Mouse (Mus musculus) liver, embryonic 15.5 days (tissue): Measurements from ENCODE around the gene Cand2. TPM values are rescaled to one million over a fixed set of nuclear protein-coding genes. Genes with fewer than 3 reads are reported as not detected.

Experiments
- ATAC-seq: fragments of 200-750 bp; cut with Nextera tagmentation; 2 replicates; pipeline ENCODE4 v1.8.0; 2017; ENCODE audit warnings: moderate number of reproducible peaks, mild to moderate bottlenecking, moderate library complexity; ENCODE audit not compliant: insufficient read depth
- H3K27ac ChIP-seq: fragments of 300-500 bp; sonication (generic); replicated peaks from 2 replicates; pipeline ENCODE4 v1.5.1; 2015; ENCODE audit warnings: mild to moderate bottlenecking, inconsistent platforms
- H3K27me3 ChIP-seq: fragments of 300-500 bp; sonication (generic); 2 replicates; pipeline ENCODE4 v1.6.1; 2015; ENCODE audit warnings: mild to moderate bottlenecking, inconsistent platforms
- H3K36me3 ChIP-seq: fragments of 300-500 bp; sonication (generic); replicated peaks from 2 replicates; pipeline ENCODE4 v1.6.1; 2015; ENCODE audit warnings: moderate library complexity, mild to moderate bottlenecking, inconsistent platforms
- H3K4me1 ChIP-seq: fragments of 300-500 bp; sonication (generic); replicated peaks from 2 replicates; pipeline ENCODE4 v1.6.1; 2015; ENCODE audit warnings: inconsistent platforms
- H3K4me2 ChIP-seq: fragments of 300-500 bp; sonication (generic); 2 replicates; pipeline ENCODE4 v1.6.1; 2015; ENCODE audit warnings: moderate library complexity, mild to moderate bottlenecking, inconsistent platforms
- H3K4me3 ChIP-seq: fragments of 300-500 bp; sonication (generic); replicated peaks from 2 replicates; pipeline ENCODE4 v1.5.1; 2015; ENCODE audit warnings: mild to moderate bottlenecking, inconsistent platforms
- H3K9ac ChIP-seq: fragments of 300-500 bp; sonication (generic); 2 replicates; pipeline ENCODE4 v1.6.1; 2015; ENCODE audit warnings: moderate library complexity, mild to moderate bottlenecking, inconsistent platforms
- H3K9me3 ChIP-seq: fragments of 300-500 bp; sonication (generic); replicated peaks from 2 replicates; pipeline ENCODE4 v1.6.1; 2016; ENCODE audit warnings: inconsistent platforms
- WGBS: fragments of 180-500 bp; shearing (Covaris S2); methylation state at CpG from one replicate; pipeline ENCODE4 v1.1.7; 2015; ENCODE audit warnings: mixed read lengths; ENCODE audit not compliant: insufficient replicate concordance; 5-methylcytosine and 5-hydroxymethylcytosine counted together
- polyA plus RNA-seq: library from polyadenylated mRNA; unstranded; fragments of >200 nt; fragmentation: Nextera tagmentation; extraction: Ambion mirVana; gene quantifications from 2 replicates; pipeline ENCODE4 v1.2.1, GENCODE M21; 2015

Gene Cand2
- polyA plus RNA-seq, 1 experiment from 2014 or later = 3.0 TPM

DNA sequence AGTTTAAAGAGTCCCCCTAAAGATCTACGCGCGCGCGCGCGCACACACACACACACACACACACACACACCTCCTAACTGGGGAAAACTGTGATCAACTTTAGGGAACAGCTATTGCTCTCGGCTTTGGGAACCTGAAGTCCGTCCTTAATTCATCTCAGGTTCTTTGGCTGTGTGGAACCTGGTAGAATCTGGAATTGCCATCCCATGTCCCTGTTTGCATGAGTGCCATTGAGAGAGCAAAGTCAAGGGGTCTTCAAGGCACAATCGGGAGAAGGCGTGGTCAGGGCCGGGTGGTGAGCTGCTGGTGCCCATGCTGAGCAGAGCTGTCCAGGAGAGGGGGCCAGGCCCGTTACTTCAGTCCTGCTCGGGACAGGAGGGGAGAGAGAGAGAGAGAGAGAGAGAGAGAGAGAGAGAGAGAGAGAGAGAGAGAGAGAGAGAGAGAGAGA lies 348 bp upstream of the Cand2 start:
- H3K4me1 ChIP-seq = peaks cover 28% of the 10 kb centered on the region
- WGBS = 1% methylated on average over 14 of the region's 14 CpGs
- H3K9ac ChIP-seq = no peak overlapping the region
- H3K4me3 ChIP-seq = peak overlapping the region; percentile 65
- no peaks in the 10 kb centered on the region for H3K27me3 ChIP-seq
- H3K9me3 ChIP-seq = no peaks in the 10 kb centered on the region
- no peaks in the 10 kb centered on the region for H3K36me3 ChIP-seq
- H3K4me2 ChIP-seq = peak overlapping the region; percentile 83
- no peak overlapping the region; the same call in 1 of the 2 replicates for H3K27ac ChIP-seq
- ATAC-seq = no peak

DNA sequence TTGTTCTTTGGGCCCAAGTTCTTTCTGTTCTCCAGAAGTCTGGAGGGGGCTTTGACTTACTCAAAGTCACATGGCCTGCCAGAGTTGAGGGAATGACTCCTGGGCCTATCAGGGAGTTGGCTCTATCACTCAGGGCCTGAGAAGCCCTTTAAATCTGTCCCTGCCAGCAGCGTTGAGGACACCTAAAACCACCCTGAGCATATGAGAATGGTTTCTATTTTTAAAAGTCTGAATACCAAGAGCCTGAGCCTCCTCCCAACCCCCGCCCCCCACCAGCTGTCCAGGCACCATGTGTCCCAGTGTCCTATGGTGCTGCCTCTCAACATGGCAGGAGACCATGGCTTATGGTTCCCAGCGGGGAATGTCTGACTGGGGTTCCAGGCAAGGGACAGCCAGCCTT lies 1.5 kb downstream of the Cand2 start:
- Histone ChIP-seq H3K36me3 (no peaks in the 10 kb centered on the region; the same call in 1 of the 2 replicates), H3K27ac (no peak overlapping the region), H3K4me3 (no peak overlapping the region), H3K4me1 (peaks cover 28% of the 10 kb centered on the region), H3K4me2 (peak overlapping the region; percentile 83; the same call in 1 of the 2 replicates), H3K9ac (no peak overlapping the region), H3K27me3 (no peaks in the 10 kb centered on the region), H3K9me3 (no peaks in the 10 kb centered on the region)
- 49% methylated on average over 3 of the region's 3 CpGs for WGBS
- ATAC-seq = no peak

DNA sequence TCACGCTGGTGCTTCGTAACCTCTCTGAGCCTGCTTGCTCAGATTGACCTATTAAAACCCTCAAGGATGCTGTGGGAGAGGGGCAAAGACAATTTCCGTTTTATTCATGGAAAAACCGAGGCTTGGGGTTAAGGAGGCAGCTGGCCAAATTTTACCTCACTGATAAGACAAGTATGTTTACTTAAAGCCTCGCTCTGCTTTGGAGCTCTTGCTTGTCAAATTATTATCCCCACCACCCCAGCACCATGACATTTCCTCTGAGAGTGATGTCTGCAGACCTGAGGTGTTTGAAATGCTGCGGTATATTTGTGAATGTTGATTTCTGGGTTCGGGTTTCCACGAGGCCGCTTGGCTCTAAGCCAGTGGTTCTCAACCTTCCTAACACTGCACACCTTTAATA lies 2.0 kb downstream of the Cand2 start:
- no peak overlapping the region for H3K4me3 ChIP-seq

DNA sequence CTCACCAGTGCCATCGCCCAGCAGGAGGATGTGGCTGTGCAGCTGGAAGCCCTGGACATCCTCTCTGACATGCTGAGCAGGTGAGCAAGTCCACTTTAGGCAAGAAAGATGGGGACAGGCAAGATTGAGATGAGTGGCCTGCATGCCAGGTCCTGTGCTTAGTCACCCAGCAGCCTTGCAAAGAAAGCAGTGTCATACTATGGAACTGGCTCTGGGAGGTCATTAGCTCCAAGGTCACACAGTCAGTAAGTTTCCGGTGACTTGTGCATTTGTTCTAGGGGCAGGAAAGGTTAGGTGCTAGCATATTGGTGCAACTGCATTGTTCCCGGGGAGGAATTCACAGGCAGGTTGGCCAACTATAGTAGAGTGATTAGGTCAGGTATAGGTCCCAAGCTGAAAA lies 8.4 kb downstream of the Cand2 start:
- 74% methylated on average over 3 of the region's 3 CpGs for WGBS
- no peaks in the 10 kb centered on the region for H3K4me1 ChIP-seq
- H3K27ac ChIP-seq = no peak overlapping the region
- H3K36me3 ChIP-seq = peaks cover 15% of the 10 kb centered on the region
- H3K4me3 ChIP-seq = no peak overlapping the region
- no peak for ATAC-seq
- H3K9me3 ChIP-seq = no peaks in the 10 kb centered on the region
- no peak overlapping the region for H3K4me2 ChIP-seq
- H3K27me3 ChIP-seq = no peaks in the 10 kb centered on the region
- H3K9ac ChIP-seq = no peak overlapping the region

More for the DNA sequence above, 2.0 kb downstream of the Cand2 start:
- Histone ChIP-seq H3K27me3 (no peaks in the 10 kb centered on the region), H3K27ac (no peak overlapping the region), H3K4me1 (peaks cover 28% of the 10 kb centered on the region), H3K9ac (no peak overlapping the region), H3K9me3 (no peaks in the 10 kb centered on the region), H3K36me3 (no peaks in the 10 kb centered on the region; the same call in 1 of the 2 replicates), H3K4me2 (peak overlapping the region; percentile 83; the same call in 1 of the 2 replicates)
- WGBS = 48% methylated on average over 9 of the region's 9 CpGs
- ATAC-seq = no peak

DNA sequence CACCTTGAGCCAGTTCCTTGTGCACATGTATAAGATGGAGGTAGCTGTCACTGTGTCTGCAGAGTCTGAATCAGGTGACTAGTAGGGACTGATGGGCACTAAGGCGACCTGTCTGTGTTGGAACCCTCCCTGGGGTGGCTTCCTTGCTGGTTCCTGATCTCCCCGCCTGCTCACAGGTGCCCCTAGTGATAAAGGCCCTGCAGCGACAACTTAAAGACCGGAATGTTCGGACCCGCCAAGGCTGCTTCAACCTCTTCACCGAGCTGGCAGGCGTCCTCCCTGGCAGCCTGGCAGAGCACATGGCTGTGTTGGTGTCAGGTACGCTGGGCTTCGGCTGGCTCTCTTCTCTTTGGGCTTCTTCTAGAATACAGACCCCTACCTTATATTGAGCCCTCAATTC lies 16.7 kb downstream of the Cand2 start:
- Histone ChIP-seq H3K36me3 (peaks cover 20% of the 10 kb centered on the region), H3K27me3 (no peaks in the 10 kb centered on the region), H3K9me3 (no peaks in the 10 kb centered on the region), H3K27ac (no peak overlapping the region), H3K9ac (no peak overlapping the region), H3K4me3 (no peak overlapping the region), H3K4me2 (no peak overlapping the region), H3K4me1 (no peaks in the 10 kb centered on the region)
- WGBS = 65% methylated on average over 10 of the region's 10 CpGs
- ATAC-seq = no peak

DNA sequence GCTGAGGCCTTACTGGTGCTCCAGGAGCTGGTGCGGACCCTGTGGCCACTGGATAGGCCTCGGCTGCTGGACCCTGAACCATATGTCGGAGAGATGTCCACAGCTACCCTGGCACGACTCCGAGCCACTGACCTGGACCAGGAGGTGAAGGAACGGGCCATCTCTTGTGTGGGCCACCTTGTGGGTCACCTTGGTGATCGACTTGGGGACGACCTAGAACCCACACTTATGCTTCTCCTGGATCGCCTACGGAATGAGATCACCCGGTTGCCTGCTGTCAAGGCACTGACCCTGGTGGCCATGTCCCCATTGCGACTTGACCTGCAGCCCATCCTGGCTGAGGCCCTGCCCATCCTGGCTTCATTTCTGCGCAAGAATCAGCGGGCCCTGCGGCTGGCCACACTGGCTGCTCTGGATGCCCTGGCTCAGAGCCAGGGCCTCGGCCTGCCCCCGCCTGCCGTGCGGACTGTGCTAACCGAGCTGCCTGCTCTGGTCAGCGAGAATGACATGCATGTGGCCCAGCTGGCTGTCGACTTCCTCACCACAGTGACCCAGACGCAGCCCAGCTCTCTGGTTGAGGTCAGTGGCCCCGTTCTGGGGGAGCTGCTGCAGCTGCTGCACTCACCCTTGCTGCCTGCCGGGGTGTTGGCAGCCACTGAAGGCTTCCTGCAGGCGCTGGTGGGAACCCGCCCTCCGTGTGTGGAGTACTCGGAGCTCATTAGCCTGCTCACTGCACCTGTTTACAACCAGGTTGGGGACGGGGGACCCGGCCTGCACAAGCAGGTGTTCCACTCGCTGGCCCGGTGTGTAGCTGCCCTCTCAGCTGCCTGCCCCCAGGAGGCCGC lies 17.7 kb downstream of the Cand2 start:
- no peaks in the 10 kb centered on the region for H3K27me3 ChIP-seq
- WGBS = 81% methylated on average over 34 of the region's 34 CpGs
- H3K4me2 ChIP-seq = no peak overlapping the region
- H3K36me3 ChIP-seq = peaks cover 17% of the 10 kb centered on the region
- no peaks in the 10 kb centered on the region for H3K9me3 ChIP-seq
- H3K4me3 ChIP-seq = no peak overlapping the region
- no peak for ATAC-seq
- no peak overlapping the region for H3K27ac ChIP-seq
- H3K9ac ChIP-seq = no peak overlapping the region
- H3K4me1 ChIP-seq = no peaks in the 10 kb centered on the region

DNA sequence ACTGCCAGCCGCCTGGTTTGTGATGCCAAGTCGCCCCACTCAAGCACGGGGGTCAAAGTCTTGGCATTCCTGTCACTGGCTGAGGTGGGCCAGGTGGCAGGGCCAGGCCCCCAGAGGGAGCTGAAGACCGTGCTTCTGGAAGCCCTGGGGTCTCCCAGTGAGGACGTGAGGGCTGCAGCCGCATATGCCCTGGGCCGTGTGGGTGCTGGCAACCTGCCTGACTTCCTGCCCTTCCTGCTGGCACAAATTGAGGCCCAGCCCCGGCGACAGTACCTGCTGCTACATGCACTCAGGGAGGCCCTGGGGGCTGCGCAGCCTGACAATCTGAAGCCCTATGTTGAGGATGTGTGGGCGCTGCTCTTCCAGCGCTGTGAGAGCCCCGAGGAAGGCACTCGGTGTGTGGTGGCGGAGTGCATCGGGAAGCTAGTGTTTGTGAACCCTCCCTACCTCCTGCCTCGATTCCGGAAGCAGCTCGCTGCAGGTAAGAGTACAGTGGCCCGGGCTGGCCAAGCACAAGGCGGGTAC lies 18.4 kb downstream of the Cand2 start:
- Histone ChIP-seq H3K4me2 (no peak overlapping the region), H3K4me3 (no peak overlapping the region), H3K27ac (no peak overlapping the region), H3K9me3 (no peaks in the 10 kb centered on the region), H3K4me1 (no peaks in the 10 kb centered on the region), H3K9ac (no peak overlapping the region), H3K36me3 (peaks cover 17% of the 10 kb centered on the region), H3K27me3 (no peaks in the 10 kb centered on the region)
- 80% methylated on average over 21 of the region's 21 CpGs for WGBS
- no peak for ATAC-seq

DNA sequence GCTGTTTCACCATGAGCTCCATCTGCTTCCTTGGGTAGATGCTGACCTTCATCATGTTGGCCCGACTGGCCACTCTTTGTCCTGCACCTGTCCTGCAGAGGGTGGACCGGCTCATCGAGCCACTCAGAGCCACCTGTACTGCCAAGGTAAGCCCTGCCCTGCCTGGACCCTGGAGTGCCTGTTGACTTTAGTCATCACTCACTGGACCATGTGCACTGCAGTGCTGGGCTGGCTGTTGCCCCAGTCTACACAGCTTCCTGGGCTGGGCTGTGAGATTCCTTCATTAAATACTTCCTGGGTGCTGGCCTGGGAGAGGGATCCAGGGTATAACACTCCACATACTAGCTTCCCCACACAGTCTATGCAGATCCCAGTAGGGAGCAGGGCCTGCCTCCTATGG lies 27.5 kb downstream of the Cand2 start:
- Histone ChIP-seq H3K27ac (no peak overlapping the region), H3K27me3 (no peaks in the 10 kb centered on the region), H3K4me1 (peaks cover 22% of the 10 kb centered on the region), H3K9ac (no peak overlapping the region), H3K4me2 (no peak overlapping the region), H3K36me3 (peaks cover 83% of the 10 kb centered on the region), H3K9me3 (no peaks in the 10 kb centered on the region), H3K4me3 (no peak overlapping the region)
- WGBS = 91% methylated on average over 3 of the region's 3 CpGs
- ATAC-seq = 0 out of 2 replicates have a peak, but pooled peaks have one; percentile 13

DNA sequence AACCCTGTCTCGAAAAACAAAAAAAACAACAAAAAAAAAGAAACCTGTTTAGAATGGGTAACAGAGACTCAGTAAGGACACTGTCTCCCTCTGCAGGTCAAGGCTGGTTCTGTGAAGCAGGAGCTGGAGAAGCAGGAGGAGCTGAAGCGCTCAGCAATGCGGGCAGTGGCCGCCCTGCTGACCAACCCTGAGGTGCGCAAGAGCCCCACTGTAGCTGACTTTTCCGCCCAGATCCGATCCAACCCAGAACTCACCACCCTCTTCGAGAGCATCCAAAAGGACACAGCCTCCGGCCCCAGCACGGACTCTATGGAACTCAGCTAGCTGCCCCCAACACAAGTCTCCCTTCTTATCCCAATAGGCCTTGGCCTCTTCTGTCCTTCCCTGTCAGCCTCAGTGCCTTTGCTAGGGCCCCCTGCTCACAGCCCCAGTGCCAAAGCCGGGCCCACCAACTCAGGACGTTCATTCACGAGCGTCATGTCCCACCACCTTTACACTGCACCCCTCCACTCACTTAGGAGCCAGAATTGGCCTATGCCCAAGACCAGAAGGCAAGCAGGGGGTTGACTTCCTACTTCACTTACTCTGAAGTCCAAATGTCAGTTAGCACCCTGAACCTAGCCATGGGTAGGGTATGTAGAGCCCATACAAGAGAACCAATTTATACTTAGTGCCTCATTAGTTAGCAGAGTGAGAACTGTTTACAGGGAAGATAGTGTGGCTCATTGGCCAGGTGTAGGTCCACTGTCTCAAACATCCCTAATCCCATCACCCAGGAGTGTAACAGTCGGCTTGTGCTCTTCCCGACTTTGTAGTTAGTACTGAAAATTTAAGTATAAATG lies 29.4 kb downstream of the Cand2 start:
- H3K4me2 ChIP-seq = no peak overlapping the region
- peaks cover 82% of the 10 kb centered on the region for H3K36me3 ChIP-seq
- H3K9me3 ChIP-seq = no peaks in the 10 kb centered on the region
- peak overlapping the region; percentile 9; the same call in 1 of the 2 replicates for H3K27ac ChIP-seq
- no peaks in the 10 kb centered on the region for H3K27me3 ChIP-seq
- no peak overlapping the region for H3K4me3 ChIP-seq
- WGBS = 47% methylated on average over 16 of the region's 16 CpGs
- ATAC-seq = no peak
- H3K9ac ChIP-seq = no peak overlapping the region
- peaks cover 33% of the 10 kb centered on the region for H3K4me1 ChIP-seq

DNA sequence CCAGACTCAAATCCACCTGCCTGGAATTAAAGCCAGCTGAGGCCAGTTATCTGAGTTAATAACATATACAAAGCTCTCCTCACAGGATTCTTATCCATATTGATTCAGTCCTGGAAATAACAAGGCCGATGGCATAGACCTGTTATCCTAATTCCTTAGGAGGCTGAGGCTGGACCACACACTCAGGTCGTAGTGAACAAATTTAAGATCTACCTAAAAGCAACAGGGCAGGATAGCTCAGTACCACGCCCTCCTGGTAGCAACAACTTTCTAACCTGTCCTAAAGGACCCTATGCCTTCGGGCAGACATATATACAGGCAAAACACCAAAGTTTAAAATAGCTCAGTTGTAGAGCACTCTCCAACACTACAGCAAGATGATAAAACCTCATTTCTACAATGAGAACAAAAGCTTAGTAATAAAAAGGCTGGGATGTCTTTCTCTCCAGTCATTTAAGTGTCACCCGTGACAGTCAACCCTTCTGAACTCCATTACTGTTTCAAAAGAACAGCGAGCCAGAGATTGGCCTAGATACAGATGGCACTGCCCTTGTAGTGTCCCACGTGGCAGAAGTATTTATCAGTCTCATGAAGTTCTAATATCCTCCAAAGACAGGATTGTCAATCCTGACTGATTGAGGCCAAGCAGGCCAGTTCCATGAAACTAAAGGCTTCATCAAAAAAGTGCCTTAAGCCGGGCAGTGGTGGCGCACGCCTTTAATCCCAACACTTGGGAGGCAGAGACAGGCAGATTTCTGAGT lies 30.3 kb downstream of the Cand2 start:
- Histone ChIP-seq H3K9ac (no peak overlapping the region), H3K27me3 (no peaks in the 10 kb centered on the region), H3K27ac (no peak overlapping the region; the same call in 1 of the 2 replicates), H3K4me1 (peaks cover 40% of the 10 kb centered on the region), H3K36me3 (peaks cover 73% of the 10 kb centered on the region), H3K4me2 (no peak overlapping the region), H3K9me3 (no peaks in the 10 kb centered on the region), H3K4me3 (no peak overlapping the region)
- WGBS = 56% methylated on average over 10 of the region's 10 CpGs
- no peak for ATAC-seq
